Mouse (Mus musculus) v-Abl transformed pro-B cells (cell line): Measurements from ENCODE around the gene Tm4sf20.

Experiments used
- in situ Hi-C, 2 experiments: fragments of 400-800 bp; cut with MboI; formaldehyde crosslinking; loops; one replicate each; pipeline ENCODE4 v1.15.1; 2025; ENCODE audit not compliant: unreplicated experiment in 2 of 2

Gene Tm4sf20

GRCm38 (mm10) chr1:82725026-82725874 is 43.0 kb downstream of the Tm4sf20 start:
- in situ Hi-C loops: loop anchor here in 1 of 2 experiments (25.0 kb wide), 3 partner anchors 413 to 2012 kb away; partner anchors contain the start of gene Rhbdd1

- in situ Hi-C loops: loop anchor here in 1 of 2 experiments (25.0 kb wide), 3 partner anchors 412 to 2013 kb away; partner anchors contain the start of gene Rhbdd1
These were observed 43.8 kb downstream of the Tm4sf20 start, which contains the start of gene Mff for GRCm38 (mm10) chr1:82724339-82725025. Gene Mff, plus strand, starts transcription at chr1:82724890.

GRCm38 (mm10) chr1:82717816-82718512 is 50.3 kb downstream of the Tm4sf20 start:
- in situ Hi-C loops: no loop called here
